Mouse (Mus musculus): ENCODE data around the gene Zfp518a. TPM values are rescaled to one million over a fixed set of nuclear protein-coding genes. Genes with fewer than 3 reads are reported as not detected.

Zfp518a gene
- total RNA-seq, 1 experiment from 2014 or later, result 22.6 TPM

DNA sequence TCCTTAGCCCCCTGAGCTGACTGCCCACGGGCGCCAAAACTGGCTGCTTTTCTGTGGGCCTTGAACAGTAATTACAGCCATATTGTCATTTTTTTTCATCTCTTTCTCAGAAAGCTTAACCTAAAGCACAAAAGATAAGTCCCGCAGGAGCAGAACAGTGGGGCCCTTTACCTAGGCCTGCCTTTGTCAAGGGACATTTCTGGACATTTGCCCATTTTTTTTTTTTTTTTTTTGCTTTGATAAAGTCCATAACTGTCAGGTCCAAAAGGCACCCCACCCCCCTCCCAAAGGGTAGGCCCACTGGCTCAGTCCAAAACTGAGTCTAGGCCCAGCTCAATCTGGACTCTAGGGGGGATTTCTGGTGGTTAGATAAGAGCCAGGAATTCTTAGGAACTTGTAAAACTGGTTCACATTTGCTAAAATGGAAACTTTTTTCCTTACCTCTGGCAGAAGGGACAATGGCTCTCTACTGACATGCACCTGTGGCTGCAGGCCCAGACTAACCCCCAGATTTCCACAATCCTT lies 69.9 kb downstream of the Zfp518a start:
- ATAC-seq (replicated peaks; ENCODE audit: insufficient number of reproducible peaks, low FRiP score, low TSS enrichment, poor library complexity, severe bottlenecking), result no peak

DNA sequence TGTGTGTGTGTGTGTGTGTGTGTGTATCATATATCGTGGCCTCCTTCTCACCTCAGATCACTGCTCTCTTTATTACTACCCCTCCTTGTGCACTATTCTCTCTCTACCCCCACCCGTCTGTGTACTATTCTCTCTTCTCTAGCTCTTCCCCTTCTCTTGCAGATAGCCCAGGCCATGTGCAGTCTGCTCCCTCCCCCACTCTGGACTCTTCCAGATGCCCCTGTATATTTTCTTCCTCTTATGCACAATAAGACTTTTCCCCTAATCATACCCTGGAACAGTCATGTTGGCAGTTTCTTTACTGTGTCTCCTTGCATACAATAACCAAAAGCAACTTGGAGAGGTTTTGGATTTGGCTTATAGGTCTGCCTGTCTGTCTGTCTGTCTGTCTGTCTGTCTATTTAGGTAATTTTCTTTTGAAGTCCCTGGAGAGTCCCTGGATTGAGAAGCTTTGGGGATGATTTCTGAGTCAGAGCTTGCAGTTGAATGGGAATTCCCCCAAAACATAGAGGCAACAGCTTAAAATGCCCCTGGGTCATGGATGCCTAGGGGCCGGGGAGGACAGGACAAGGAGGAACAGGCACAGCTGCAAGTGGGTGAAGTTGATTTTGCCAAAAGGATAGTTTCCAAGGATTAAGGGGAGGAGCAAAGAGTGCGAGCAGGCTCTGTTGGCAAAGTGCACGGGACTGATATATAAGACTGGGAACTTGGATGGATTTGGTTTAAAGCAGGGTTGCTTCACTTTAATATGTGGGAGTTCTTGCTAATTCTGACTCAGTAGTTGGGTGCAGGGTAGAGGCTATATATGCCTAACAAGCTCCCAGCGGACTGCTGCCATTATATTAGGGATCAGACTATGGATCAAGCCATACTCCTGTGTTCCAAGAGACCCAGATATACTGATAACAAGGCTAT lies 70.7 kb downstream of the Zfp518a start:
- no peak for ATAC-seq (replicated peaks; ENCODE audit: insufficient number of reproducible peaks, low FRiP score, low TSS enrichment, poor library complexity, severe bottlenecking)

Other genes starting within 250 kb of the Zfp518a start
- gene Cc2d2b, start 146.0 kb upstream of the Zfp518a start, total RNA-seq (2017), result 0.53 to 3.2 TPM in 2 of 3 replicates, not detected in the other
- 4.8 to 11.1 TPM (median 4.9 TPM) in 3 replicates for gene Ccnj, start 63.4 kb upstream of the Zfp518a start, total RNA-seq (2017)
- gene Blnk, start 99.8 kb downstream of the Zfp518a start, total RNA-seq (2017), result 16.3 to 25.3 TPM (median 17.2 TPM) in 3 replicates
- gene Dntt, start 134.6 kb downstream of the Zfp518a start, total RNA-seq (2017), result 0.39 TPM in 1 of 3 replicates, not detected in the others
- gene Opalin, start 182.4 kb downstream of the Zfp518a start, total RNA-seq (2017), result not detected in 3 replicates

Data from monocyte, adult 5-6 weeks (primary cell).